In genomic region chr4:136425000-136425288, GRCm38 (mm10) we compare ENCODE assay signal across 8 mouse cellular contexts. TPM values are rescaled to one million over a fixed set of nuclear protein-coding genes. Genes with fewer than 3 reads are reported as not detected.
DNase-seq lines count a peak whose midpoint lies in the region; ATAC-seq and TF ChIP-seq lines count a peak whose summit lies in the region.

No protein-coding gene starts in this region.

- H3K4me1 ChIP-seq in hindbrain, embryonic 10.5 days (replicated peaks) = peaks cover 44% of the 10 kb centered on the region
- H3K4me1 ChIP-seq in liver, embryonic 11.5 days (replicated peaks; ENCODE audit: control insufficient read depth, insufficient read depth, low read length) = peaks cover 8% of the 10 kb centered on the region; the same call in 1 of the 2 replicates
- H3K4me1 ChIP-seq in olfactory bulb, adult 2 months (ENCODE audit: control insufficient read depth, insufficient read depth, low read length) = peaks cover 21% of the 10 kb centered on the region

- no peaks in the 10 kb centered on the region for H3K36me3 ChIP-seq in hindbrain, embryonic 10.5 days
- no peaks in the 10 kb centered on the region for H3K36me3 ChIP-seq in liver, embryonic 11.5 days (ENCODE audit: control insufficient read depth, insufficient read depth, low read length)

- no peak overlapping the region for H3K9ac ChIP-seq in liver, embryonic 11.5 days (ENCODE audit: low read depth, low read length)

- WGBS in hindbrain, embryonic 10.5 days = 4% methylated on average over 15 of the region's 15 CpGs
- 2% methylated on average over 15 of the region's 15 CpGs for WGBS in liver, embryonic 11.5 days
- 6% methylated on average over 15 of the region's 15 CpGs for WGBS in olfactory bulb, adult 2 months

- TF ChIP-seq POLR2A in olfactory bulb, adult 2 months (IDR thresholded peaks at IDR 0.05; ENCODE audit: insufficient read depth, low read depth, low read length) = no peak

- H3K4me2 ChIP-seq in liver, embryonic 11.5 days = peak overlapping the region; percentile 84

- DNase-seq in right cerebral cortex, postnatal 14 days = peak; percentile 18
- no peak for DNase-seq in right cerebral cortex, postnatal 36 days (ENCODE audit: low spot score in 2 of 2)
- peak; percentile 62 to 66 for DNase-seq in cerebellum, postnatal 10 days
- DNase-seq in hindbrain, embryonic 10.5 days (ENCODE audit: low spot score) = no peak
- DNase-seq in liver, embryonic 11.5 days (ENCODE audit: low spot score) = peak; percentile 46
- no peak for DNase-seq in frontal cortex, adult 2 months (ENCODE audit: extremely low spot score in 1 of 2, low spot score in 1 of 2)
- no peak for DNase-seq in frontal cortex, postnatal 36 days (ENCODE audit: low spot score in 2 of 2)

- H3K4me3 ChIP-seq in hindbrain, embryonic 10.5 days = peak overlapping the region; percentile 59
- H3K4me3 ChIP-seq in liver, embryonic 11.5 days (ENCODE audit: low read depth, low read length) = peak overlapping the region; percentile 47
- peak overlapping the region; percentile 40 for H3K4me3 ChIP-seq in olfactory bulb, adult 2 months (ENCODE audit: insufficient read depth, low read depth, low read length)

- ATAC-seq in liver, embryonic 11.5 days (replicated peaks; ENCODE audit: low FRiP score) = no peak

- H3K27ac ChIP-seq in hindbrain, embryonic 10.5 days = peak overlapping the region; percentile 76; the same call in 1 of the 2 replicates
- H3K27ac ChIP-seq in liver, embryonic 11.5 days (ENCODE audit: low read depth, low read length) = no peak overlapping the region
- no peak overlapping the region for H3K27ac ChIP-seq in olfactory bulb, adult 2 months (ENCODE audit: insufficient read depth, low read depth, low read length)

- no peaks in the 10 kb centered on the region for H3K9me3 ChIP-seq in hindbrain, embryonic 10.5 days
- no peaks in the 10 kb centered on the region for H3K9me3 ChIP-seq in liver, embryonic 11.5 days (ENCODE audit: control insufficient read depth, low read length)

- TF ChIP-seq CTCF in olfactory bulb, adult 2 months (IDR thresholded peaks at IDR 0.05; ENCODE audit: insufficient read depth, low read depth, low read length) = no peak; the same call in 1 of the 2 replicates

- H3K27me3 ChIP-seq in hindbrain, embryonic 10.5 days (ENCODE audit: insufficient read depth, poor library complexity, severe bottlenecking) = peaks cover 94% of the 10 kb centered on the region
- H3K27me3 ChIP-seq in liver, embryonic 11.5 days (replicated peaks; ENCODE audit: control insufficient read depth, insufficient read depth, low read length) = peaks cover 51% of the 10 kb centered on the region

RNA-seq across cellular contexts. Expression of gene Htr1d, which starts 1.6 kb away (rescaled TPM):
- 0.18 and 0.52 TPM in 2 replicates for polyA plus RNA-seq in hindbrain, embryonic 10.5 days (2016; fragmentation: Nextera tagmentation; extraction: Ambion mirVana)
- 0.06 TPM in 1 of 2 replicates, not detected in the other for polyA plus RNA-seq in liver, embryonic 11.5 days (2014; fragmentation: Nextera tagmentation; extraction: Ambion mirVana)
- not detected in 2 replicates for polyA plus RNA-seq in olfactory bulb, adult 2 months (2012; ENCODE audit: insufficient read depth, insufficient read length, low replicate concordance, missing spikeins)
- 2.5 and 3.4 TPM in 2 replicates for polyA plus RNA-seq in frontal cortex, adult 2 months (2012; rRNA removed)

RNA-seq across cellular contexts. Expression of gene 6030445D17Rik, which starts 37.1 kb away (rescaled TPM):
- 0.17 and 0.24 TPM in 2 replicates for polyA plus RNA-seq in hindbrain, embryonic 10.5 days (2016; fragmentation: Nextera tagmentation; extraction: Ambion mirVana)
- polyA plus RNA-seq in liver, embryonic 11.5 days (2014; fragmentation: Nextera tagmentation; extraction: Ambion mirVana) = not detected in 2 replicates
- polyA plus RNA-seq in olfactory bulb, adult 2 months (2012; ENCODE audit: insufficient read depth, insufficient read length, low replicate concordance, missing spikeins) = not detected in 2 replicates
- polyA plus RNA-seq in frontal cortex, adult 2 months (2012; rRNA removed) = 0.34 and 0.36 TPM in 2 replicates

RNA-seq across cellular contexts. Expression of gene Luzp1, which starts 44.6 kb away (rescaled TPM):
- 108 and 133 TPM in 2 replicates for polyA plus RNA-seq in hindbrain, embryonic 10.5 days (2016; fragmentation: Nextera tagmentation; extraction: Ambion mirVana)
- 44.7 TPM in 2 replicates for polyA plus RNA-seq in liver, embryonic 11.5 days (2014; fragmentation: Nextera tagmentation; extraction: Ambion mirVana)
- polyA plus RNA-seq in olfactory bulb, adult 2 months (2012; ENCODE audit: insufficient read depth, insufficient read length, low replicate concordance, missing spikeins) = not detected in 2 replicates
- 21.6 and 21.9 TPM in 2 replicates for polyA plus RNA-seq in frontal cortex, adult 2 months (2012; rRNA removed)

Comparison
In these comparisons a context has a peak if more than half of its experiments do, and no peak if none do; other contexts are left out.
1. DNase-seq: peak in right cerebral cortex, postnatal 14 days (single experiment), cerebellum, postnatal 10 days (2 of 2) and liver, embryonic 11.5 days (single experiment); none in right cerebral cortex, postnatal 36 days (0 of 2), hindbrain, embryonic 10.5 days (single experiment), frontal cortex, adult 2 months (0 of 2) and frontal cortex, postnatal 36 days (0 of 2).
2. Peak in every context shown above with its lines, with median percentiles within 50 percentile points of each other: H3K4me3 ChIP-seq.